Mouse (Mus musculus) intestine, embryonic 14.5 days (tissue): ENCODE results near the gene Pck1. TPM values are rescaled to one million over a fixed set of nuclear protein-coding genes. Genes with fewer than 3 reads are reported as not detected.

Experiments used
- ATAC-seq: fragments of 200-750 bp; cut with Nextera tagmentation; replicated peaks from 2 replicates; pipeline ENCODE4 v1.8.0; 2017; ENCODE audit warnings: low read depth, moderate number of reproducible peaks, moderate TSS enrichment, moderate library complexity; ENCODE audit not compliant: low FRiP score, low TSS enrichment
- DNase-seq: peaks from one replicate; pipeline ENCODE4 v3.0.0-alpha.2; 2018; ENCODE audit warnings: low spot score
- H3K27ac ChIP-seq: fragments of 300-500 bp; sonication (generic); 2 replicates; pipeline ENCODE4 v1.5.1; 2014; ENCODE audit warnings: low read depth, mild to moderate bottlenecking, control low read depth
- H3K27me3 ChIP-seq: fragments of 300-500 bp; sonication (generic); replicated peaks from 2 replicates; pipeline ENCODE4 v1.6.1; 2014; ENCODE audit warnings: low read length, control low read depth; ENCODE audit not compliant: control insufficient read depth, insufficient read depth
- H3K36me3 ChIP-seq: fragments of 300-500 bp; sonication (generic); 2 replicates; pipeline ENCODE4 v1.6.1; 2014; ENCODE audit warnings: low read length, control low read depth; ENCODE audit not compliant: control insufficient read depth, insufficient read depth
- H3K4me1 ChIP-seq: fragments of 300-500 bp; sonication (generic); replicated peaks from 2 replicates; pipeline ENCODE4 v1.6.1; 2014; ENCODE audit warnings: low read length, control low read depth, mixed read lengths; ENCODE audit not compliant: control insufficient read depth, insufficient read depth
- H3K4me2 ChIP-seq: fragments of 300-500 bp; sonication (generic); 2 replicates; pipeline ENCODE4 v1.6.1; 2014; ENCODE audit warnings: low read length
- H3K4me3 ChIP-seq: fragments of 300-500 bp; sonication (generic); 2 replicates; pipeline ENCODE4 v1.5.1; 2014; ENCODE audit warnings: low read depth, low read length, control low read depth, mixed read lengths
- H3K9ac ChIP-seq: fragments of 300-500 bp; sonication (generic); 2 replicates; pipeline ENCODE4 v1.6.1; 2014; ENCODE audit warnings: mild to moderate bottlenecking, low read length
- H3K9me3 ChIP-seq: fragments of 300-500 bp; sonication (generic); 2 replicates; pipeline ENCODE4 v1.6.1; 2016; ENCODE audit warnings: low read length, control low read depth; ENCODE audit not compliant: control insufficient read depth
- WGBS: fragments of 180-500 bp; shearing (Covaris S2); extraction: QIAGEN DNeasy Blood & Tissue Kit; methylation state at CpG from one replicate; pipeline ENCODE4 v1.1.7; 2014; 5-methylcytosine and 5-hydroxymethylcytosine counted together
- polyA plus RNA-seq: library from polyadenylated mRNA; unstranded; fragments of >200 nt; fragmentation: Nextera tagmentation; extraction: Ambion mirVana; gene quantifications from 2 replicates; pipeline ENCODE4 v1.2.1, GENCODE M21; 2014

Gene Pck1
- polyA plus RNA-seq, 1 experiment from 2014 or later = 0.77 TPM

DNA sequence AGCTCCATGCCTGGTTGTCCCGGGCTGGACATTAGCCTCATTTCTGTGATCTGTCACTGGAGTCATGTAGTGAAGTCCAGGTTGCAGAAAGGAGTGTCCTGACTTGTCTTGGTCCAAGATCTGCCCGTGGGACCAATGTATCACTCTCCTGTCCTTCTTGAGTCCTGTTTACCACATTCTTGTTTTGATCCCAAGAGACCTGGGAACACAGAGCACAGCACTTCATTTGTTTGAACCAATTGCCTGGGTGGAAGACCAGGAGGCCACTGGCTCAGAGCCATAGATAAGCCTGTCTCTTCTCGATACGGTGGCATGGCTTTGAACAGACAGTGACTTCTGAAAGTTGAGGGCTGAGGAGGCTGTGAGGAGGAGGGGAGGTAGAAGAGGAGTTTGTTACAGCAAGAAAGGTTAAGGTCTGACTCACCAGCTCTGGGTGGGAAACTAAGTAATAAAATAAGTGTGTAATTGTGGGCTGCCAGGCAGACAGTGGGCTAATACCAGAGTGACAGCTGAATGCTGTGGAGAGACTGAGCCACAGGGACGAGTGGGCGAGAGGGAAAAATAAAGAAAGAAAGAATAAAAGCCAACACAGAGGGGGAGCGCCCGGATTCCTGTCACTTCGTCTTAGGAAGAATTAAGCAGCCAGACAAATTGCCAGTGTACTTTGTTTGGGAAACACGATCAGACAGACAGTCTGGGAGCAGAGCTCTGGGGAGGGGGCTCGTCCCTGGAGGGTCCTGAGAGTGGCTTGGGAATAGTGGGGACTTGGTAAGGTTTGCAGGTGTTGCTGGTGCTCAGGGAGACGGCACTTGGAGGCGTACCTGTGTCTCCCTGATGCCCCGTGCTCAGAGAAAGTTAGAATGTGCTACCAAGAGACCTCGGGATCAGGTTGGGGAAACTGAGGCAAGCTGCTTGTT, 14.3 kb upstream of the Pck1 start:
- no peak for DNase-seq
- no peak overlapping the region for H3K4me2 ChIP-seq

DNA sequence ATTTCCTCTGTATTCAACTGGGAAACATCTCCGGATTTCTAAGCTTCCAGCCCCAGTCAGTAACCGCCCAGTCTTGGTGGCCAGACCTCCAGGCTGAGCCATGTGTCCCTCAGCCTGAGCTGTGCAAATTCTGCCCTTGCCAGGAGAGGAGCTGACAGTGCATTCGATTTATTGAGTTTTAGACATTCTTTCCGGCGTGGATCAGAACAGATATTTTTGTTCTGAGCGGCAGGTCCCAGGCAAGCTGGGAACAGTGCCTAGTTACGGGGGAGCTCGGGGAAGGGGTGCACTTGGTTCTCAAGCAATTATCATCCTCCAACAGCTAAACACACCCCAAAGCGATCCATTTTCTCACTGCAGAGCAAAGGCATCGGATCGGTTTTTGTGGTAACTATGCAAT, 9.2 kb upstream of the Pck1 start:
- ATAC-seq (no peak), DNase-seq (no peak)
- H3K4me2 ChIP-seq = no peak overlapping the region
- H3K36me3 ChIP-seq = no peaks in the 10 kb centered on the region
- H3K27me3 ChIP-seq = no peaks in the 10 kb centered on the region
- no peak overlapping the region for H3K9ac ChIP-seq
- H3K9me3 ChIP-seq = no peaks in the 10 kb centered on the region
- 57% methylated on average over 11 of the region's 11 CpGs for WGBS
- no peak overlapping the region for H3K27ac ChIP-seq
- H3K4me3 ChIP-seq = no peak overlapping the region
- no peaks in the 10 kb centered on the region for H3K4me1 ChIP-seq

More for the DNA sequence above, 14.3 kb upstream of the Pck1 start:
- Histone ChIP-seq H3K9me3 (no peaks in the 10 kb centered on the region), H3K27ac (no peak overlapping the region), H3K4me1 (no peaks in the 10 kb centered on the region), H3K9ac (no peak overlapping the region), H3K4me3 (no peak overlapping the region), H3K36me3 (no peaks in the 10 kb centered on the region), H3K27me3 (no peaks in the 10 kb centered on the region)
- 55% methylated on average over 15 of the region's 15 CpGs for WGBS
- ATAC-seq = no peak

DNA sequence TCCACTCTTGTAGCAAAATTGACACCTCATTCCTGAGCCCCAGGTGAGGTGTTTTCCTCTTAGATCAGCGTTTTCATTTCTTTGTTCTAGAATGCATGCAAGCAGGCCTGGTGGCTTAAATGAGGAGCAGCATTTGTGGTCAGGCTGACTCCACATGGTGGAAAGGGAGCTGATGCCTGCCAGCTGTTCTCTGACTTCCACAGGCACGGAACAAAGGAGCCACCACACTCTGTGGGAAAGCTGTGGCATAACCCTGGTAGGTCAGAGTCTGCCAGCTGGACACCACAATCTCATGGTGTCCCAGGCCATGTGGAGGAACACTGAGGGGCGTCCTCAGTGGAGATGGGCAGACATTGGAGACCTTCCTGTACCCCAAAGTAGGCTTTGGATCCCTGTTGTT, 7.0 kb upstream of the Pck1 start:
- no peaks in the 10 kb centered on the region for H3K9me3 ChIP-seq
- no peaks in the 10 kb centered on the region for H3K36me3 ChIP-seq
- 0 out of 2 replicates have a peak, but pooled peaks cover 3% of the 10 kb centered on the region for H3K4me1 ChIP-seq
- H3K27me3 ChIP-seq = no peaks in the 10 kb centered on the region
- 66% methylated on average over 3 of the region's 3 CpGs for WGBS
- DNase-seq (no peak), ATAC-seq (no peak)
- no peak overlapping the region for H3K27ac ChIP-seq
- no peak overlapping the region for H3K4me2 ChIP-seq
- H3K4me3 ChIP-seq = no peak overlapping the region
- H3K9ac ChIP-seq = no peak overlapping the region

DNA sequence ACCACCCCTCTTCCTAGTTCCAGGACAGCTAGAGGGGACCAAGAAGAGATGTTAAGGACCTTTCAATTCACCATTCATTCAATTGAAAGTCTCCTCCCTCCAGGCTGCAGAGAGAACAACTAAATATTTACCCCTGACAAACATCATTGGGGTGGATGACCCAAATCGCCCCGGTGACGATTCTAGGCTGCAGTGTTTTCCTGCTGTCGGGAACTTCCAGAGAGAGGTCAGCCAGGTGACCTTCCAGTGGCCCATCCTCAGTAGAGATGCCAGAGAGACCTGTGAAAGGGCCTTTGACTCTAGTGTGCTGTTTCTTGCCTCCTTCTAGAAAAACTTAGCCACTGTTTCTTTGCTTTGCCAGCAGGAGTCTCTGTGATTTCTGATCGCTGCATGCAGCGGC, 6.1 kb upstream of the Pck1 start:
- Histone ChIP-seq H3K4me1 (peaks cover 11% of the 10 kb centered on the region), H3K36me3 (no peaks in the 10 kb centered on the region), H3K27ac (no peak overlapping the region), H3K4me2 (no peak overlapping the region), H3K9me3 (no peaks in the 10 kb centered on the region), H3K4me3 (no peak overlapping the region), H3K9ac (no peak overlapping the region), H3K27me3 (no peaks in the 10 kb centered on the region)
- 61% methylated on average over 6 of the region's 6 CpGs for WGBS
- DNase-seq (no peak), ATAC-seq (no peak)

DNA sequence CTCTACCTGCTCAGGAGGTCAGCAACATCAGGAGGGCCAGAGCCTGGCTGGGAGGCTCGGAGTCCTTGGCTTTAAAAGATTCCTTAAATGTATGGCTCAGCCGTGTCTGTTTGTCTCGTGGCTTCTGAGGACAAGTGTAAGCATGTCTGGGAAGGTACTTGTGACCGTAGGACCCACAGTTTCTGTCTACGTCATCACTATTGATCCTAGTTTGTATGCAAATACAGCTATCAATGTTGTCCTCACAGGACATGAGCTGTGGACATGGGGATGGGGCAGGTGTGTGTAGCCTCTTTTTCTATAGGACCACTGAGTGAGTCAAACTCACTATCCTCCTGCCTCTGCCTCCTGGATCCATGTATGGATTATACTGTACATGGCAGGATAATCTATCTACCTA, 4.8 kb upstream of the Pck1 start:
- H3K4me3 ChIP-seq = no peak overlapping the region
- ATAC-seq (no peak), DNase-seq (no peak)
- no peak overlapping the region for H3K27ac ChIP-seq
- no peaks in the 10 kb centered on the region for H3K36me3 ChIP-seq
- H3K9ac ChIP-seq = no peak overlapping the region
- WGBS = 84% methylated on average over 5 of the region's 5 CpGs
- H3K9me3 ChIP-seq = no peaks in the 10 kb centered on the region
- peaks cover 14% of the 10 kb centered on the region for H3K4me1 ChIP-seq
- H3K4me2 ChIP-seq = no peak overlapping the region
- H3K27me3 ChIP-seq = no peaks in the 10 kb centered on the region

GRCm38 (mm10) chr2:173151352-173151751, 1.5 kb upstream of the Pck1 start:
- Histone ChIP-seq H3K9ac (no peak overlapping the region), H3K27ac (no peak overlapping the region)
- WGBS = 41% methylated on average over 5 of the region's 5 CpGs

GRCm38 (mm10) chr2:173151784-173152284, 1.0 kb upstream of the Pck1 start:
- no peak overlapping the region for H3K4me3 ChIP-seq
- H3K27ac ChIP-seq = no peak overlapping the region
- peaks cover 14% of the 10 kb centered on the region for H3K4me1 ChIP-seq
- ATAC-seq (no peak), DNase-seq (no peak)
- H3K9ac ChIP-seq = no peak overlapping the region
- H3K9me3 ChIP-seq = no peaks in the 10 kb centered on the region
- H3K36me3 ChIP-seq = no peaks in the 10 kb centered on the region
- 86% methylated on average over 7 of the region's 7 CpGs for WGBS
- no peaks in the 10 kb centered on the region for H3K27me3 ChIP-seq
- H3K4me2 ChIP-seq = no peak overlapping the region

More at GRCm38 (mm10) chr2:173151352-173151751, 1.5 kb upstream of the Pck1 start:
- H3K36me3 ChIP-seq = no peaks in the 10 kb centered on the region
- no peaks in the 10 kb centered on the region for H3K27me3 ChIP-seq
- no peak overlapping the region for H3K4me2 ChIP-seq
- ATAC-seq = no peak
- H3K4me1 ChIP-seq = peaks cover 14% of the 10 kb centered on the region
- no peak overlapping the region for H3K4me3 ChIP-seq
- H3K9me3 ChIP-seq = no peaks in the 10 kb centered on the region
- no peak for DNase-seq

DNA sequence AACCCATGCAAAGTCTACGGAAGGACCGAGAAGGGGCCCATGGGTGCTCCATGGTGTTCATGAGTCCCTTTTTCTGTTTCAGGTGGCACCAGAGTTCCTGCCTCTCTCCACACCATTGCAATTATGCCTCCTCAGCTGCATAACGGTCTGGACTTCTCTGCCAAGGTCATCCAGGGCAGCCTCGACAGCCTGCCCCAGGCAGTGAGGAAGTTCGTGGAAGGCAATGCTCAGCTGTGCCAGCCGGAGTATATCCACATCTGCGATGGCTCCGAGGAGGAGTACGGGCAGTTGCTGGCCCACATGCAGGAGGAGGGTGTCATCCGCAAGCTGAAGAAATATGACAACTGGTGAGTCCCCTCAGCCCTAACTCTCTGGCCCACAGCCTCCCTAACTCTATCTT, 418 bp downstream of the Pck1 start:
- no peak overlapping the region for H3K9ac ChIP-seq
- no peaks in the 10 kb centered on the region for H3K9me3 ChIP-seq
- no peak overlapping the region for H3K4me2 ChIP-seq
- DNase-seq (no peak), ATAC-seq (no peak)
- H3K36me3 ChIP-seq = no peaks in the 10 kb centered on the region
- H3K4me3 ChIP-seq = no peak overlapping the region
- H3K27me3 ChIP-seq = no peaks in the 10 kb centered on the region
- peaks cover 14% of the 10 kb centered on the region for H3K4me1 ChIP-seq
- 81% methylated on average over 10 of the region's 10 CpGs for WGBS
- no peak overlapping the region for H3K27ac ChIP-seq

DNA sequence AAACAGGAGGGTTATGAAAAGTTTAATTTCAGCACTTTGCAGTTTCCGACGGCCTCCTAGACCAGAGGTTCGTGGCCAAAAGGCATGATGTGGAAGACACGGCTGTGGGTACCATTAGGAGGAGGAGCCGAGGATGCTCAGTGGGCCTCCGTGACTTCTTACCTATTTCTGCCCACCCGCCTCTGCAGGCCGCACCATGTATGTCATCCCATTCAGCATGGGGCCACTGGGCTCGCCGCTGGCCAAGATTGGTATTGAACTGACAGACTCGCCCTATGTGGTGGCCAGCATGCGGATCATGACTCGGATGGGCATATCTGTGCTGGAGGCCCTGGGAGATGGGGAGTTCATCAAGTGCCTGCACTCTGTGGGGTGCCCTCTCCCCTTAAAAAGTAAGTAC, 1.7 kb downstream of the Pck1 start:
- Histone ChIP-seq H3K9ac (no peak overlapping the region), H3K4me1 (peaks cover 18% of the 10 kb centered on the region), H3K27ac (no peak overlapping the region), H3K9me3 (no peaks in the 10 kb centered on the region), H3K27me3 (no peaks in the 10 kb centered on the region), H3K36me3 (no peaks in the 10 kb centered on the region), H3K4me2 (no peak overlapping the region), H3K4me3 (no peak overlapping the region)
- 93% methylated on average over 13 of the region's 13 CpGs for WGBS
- ATAC-seq (no peak), DNase-seq (no peak)
